Comparison of ENCODE assay signal across 9 mouse cellular contexts in genomic region chr6:91278302-91278701, GRCm38 (mm10).
"Had no signal": no experiment of that assay in that cellular context is flagged by ENCODE, and none has a peak within 500 bp of the region (broad histone marks: within the 10 kb centered on the region; RNA-seq: fewer than 3 reads in every experiment).

No protein-coding gene starts in this region.

- ATAC-seq: liver, embryonic 12.5 days; midbrain, embryonic 15.5 days had no signal

- H3K4me3 ChIP-seq: left cerebral cortex, adult 2 months; limb, embryonic 15.5 days; liver, embryonic 12.5 days; lung, embryonic 15.5 days; megakaryocyte, embryonic 14.5 days; midbrain, embryonic 15.5 days; neural tube, embryonic 12.5 days had no signal

- H3K4me2 ChIP-seq: limb, embryonic 15.5 days; liver, embryonic 12.5 days; lung, embryonic 15.5 days; midbrain, embryonic 15.5 days; neural tube, embryonic 12.5 days had no signal

- H3K9ac ChIP-seq: limb, embryonic 15.5 days; liver, embryonic 12.5 days; lung, embryonic 15.5 days; midbrain, embryonic 15.5 days; neural tube, embryonic 12.5 days had no signal

- H3K27me3 ChIP-seq: midbrain, embryonic 15.5 days had no signal

- H3K9me3 ChIP-seq: limb, embryonic 15.5 days; liver, embryonic 12.5 days; lung, embryonic 15.5 days; midbrain, embryonic 15.5 days; neural tube, embryonic 12.5 days had no signal

- H3K4me1 ChIP-seq: liver, embryonic 12.5 days; lung, embryonic 15.5 days; megakaryocyte, embryonic 14.5 days; midbrain, embryonic 15.5 days; neural tube, embryonic 12.5 days had no signal

- H3K27ac ChIP-seq: left cerebral cortex, adult 2 months; limb, embryonic 15.5 days; liver, embryonic 12.5 days; lung, embryonic 15.5 days; macrophage; midbrain, embryonic 15.5 days; neural tube, embryonic 12.5 days; stomach, postnatal 0 days had no signal

- H3K36me3 ChIP-seq: liver, embryonic 12.5 days; lung, embryonic 15.5 days; midbrain, embryonic 15.5 days; neural tube, embryonic 12.5 days had no signal
